8 mouse cellular contexts compared by ENCODE assay signal in the genomic region with DNA sequence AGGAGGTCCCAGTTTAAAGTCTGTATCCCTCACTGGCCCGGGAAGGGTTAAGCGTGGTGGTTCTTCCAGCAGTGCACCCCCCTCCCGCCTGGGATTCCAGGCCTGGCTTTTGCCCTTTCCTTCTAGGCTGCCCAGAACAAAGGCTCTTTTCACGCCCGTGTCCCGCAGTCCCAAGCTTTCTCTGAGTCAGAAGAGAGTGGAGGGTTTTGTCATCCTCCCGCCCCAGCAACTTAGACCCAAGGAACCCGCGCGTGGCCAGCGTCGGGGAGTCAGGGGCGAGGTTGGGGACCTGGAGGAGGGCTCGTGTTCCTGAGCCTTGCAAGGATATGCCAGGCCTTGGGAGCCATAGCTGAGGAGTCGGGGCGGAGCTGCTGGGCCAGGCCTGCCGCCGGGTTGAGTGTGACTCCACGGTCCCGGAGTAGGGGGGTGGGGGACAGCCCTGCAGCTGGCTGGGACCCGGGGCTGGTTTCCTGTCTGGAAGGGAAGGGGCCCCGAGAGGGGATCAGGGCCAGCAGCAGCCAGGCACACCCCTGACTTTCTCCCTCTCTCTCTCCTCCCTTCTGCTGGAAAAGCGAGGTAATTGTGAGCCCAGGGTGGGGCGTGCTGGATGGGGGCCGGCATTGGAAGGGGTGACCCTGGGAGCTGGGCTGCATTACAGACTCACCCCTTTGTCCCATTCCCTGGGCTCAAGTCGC. TPM values are rescaled to one million over a fixed set of nuclear protein-coding genes. Genes with fewer than 3 reads are reported as not detected.
DNase-seq lines count a peak whose midpoint lies in the region; ATAC-seq lines count a peak whose summit lies in the region.

No protein-coding gene starts in this region.

- peaks cover 78% of the 10 kb centered on the region for H3K4me1 ChIP-seq in forebrain, embryonic 10.5 days
- H3K4me1 ChIP-seq in limb, embryonic 13.5 days, result peaks cover 49% of the 10 kb centered on the region
- peaks cover 34% of the 10 kb centered on the region for H3K4me1 ChIP-seq in midbrain, embryonic 14.5 days (ENCODE audit: control insufficient read depth, insufficient read depth, low read length)

- peak; percentile 67 for DNase-seq in 416B (ENCODE audit: low read depth)
- DNase-seq in NIH3T3 (ENCODE audit: low read depth), result peak; percentile 84
- peak; percentile 87 for DNase-seq in forebrain, embryonic 10.5 days (ENCODE audit: extremely low spot score, low spot score)
- DNase-seq in heart, postnatal 4 days, result peak; percentile 83
- peak; percentile 73 for DNase-seq in midbrain, embryonic 14.5 days
- peak; percentile 85 for DNase-seq in thymus, postnatal 14 days
- no peak for DNase-seq in left cerebral cortex, postnatal 14 days (ENCODE audit: low spot score in 2 of 2)

- peak; percentile 90 for ATAC-seq in limb, embryonic 13.5 days (ENCODE audit: low FRiP score, low read depth)
- peak; percentile 82 for ATAC-seq in midbrain, embryonic 14.5 days (ENCODE audit: low FRiP score, low TSS enrichment)

- H3K27me3 ChIP-seq in forebrain, embryonic 10.5 days (ENCODE audit: poor library complexity, severe bottlenecking), result peaks cover 45% of the 10 kb centered on the region
- no peaks in the 10 kb centered on the region for H3K27me3 ChIP-seq in limb, embryonic 13.5 days
- H3K27me3 ChIP-seq in midbrain, embryonic 14.5 days (ENCODE audit: control insufficient read depth, insufficient read depth, low read length), result peaks cover 5% of the 10 kb centered on the region; the same call in 1 of the 2 replicates

- peak overlapping the region; percentile 89 for H3K9ac ChIP-seq in limb, embryonic 13.5 days
- H3K9ac ChIP-seq in midbrain, embryonic 14.5 days (replicated peaks; ENCODE audit: low read length), result peak overlapping the region; percentile 62

- no peaks in the 10 kb centered on the region for H3K9me3 ChIP-seq in forebrain, embryonic 10.5 days
- H3K9me3 ChIP-seq in limb, embryonic 13.5 days, result no peaks in the 10 kb centered on the region
- no peaks in the 10 kb centered on the region for H3K9me3 ChIP-seq in midbrain, embryonic 14.5 days (ENCODE audit: control insufficient read depth, low read length)

- H3K27ac ChIP-seq in forebrain, embryonic 10.5 days, result peak overlapping the region; percentile 97
- H3K27ac ChIP-seq in limb, embryonic 13.5 days, result peak overlapping the region; percentile 100
- peak overlapping the region; percentile 90 for H3K27ac ChIP-seq in midbrain, embryonic 14.5 days (replicated peaks; ENCODE audit: low read depth, low read length)

- peak overlapping the region; percentile 94 for H3K4me2 ChIP-seq in limb, embryonic 13.5 days (replicated peaks)
- H3K4me2 ChIP-seq in midbrain, embryonic 14.5 days (ENCODE audit: low read length), result peak overlapping the region; percentile 65

- peaks cover 9% of the 10 kb centered on the region for H3K36me3 ChIP-seq in forebrain, embryonic 10.5 days (replicated peaks)
- peaks cover 9% of the 10 kb centered on the region; the same call in 1 of the 2 replicates for H3K36me3 ChIP-seq in limb, embryonic 13.5 days
- H3K36me3 ChIP-seq in midbrain, embryonic 14.5 days (ENCODE audit: control insufficient read depth, insufficient read depth, low read length), result no peaks in the 10 kb centered on the region

- H3K4me3 ChIP-seq in forebrain, embryonic 10.5 days, result peak overlapping the region; percentile 64
- H3K4me3 ChIP-seq in limb, embryonic 13.5 days, result peak overlapping the region; percentile 61
- peak overlapping the region; percentile 39 for H3K4me3 ChIP-seq in midbrain, embryonic 14.5 days (replicated peaks; ENCODE audit: low read depth, low read length)

- WGBS in forebrain, embryonic 10.5 days, result under 1% methylated on average over 26 of the region's 26 CpGs
- WGBS in limb, embryonic 13.5 days, result under 1% methylated on average over 26 of the region's 26 CpGs
- under 1% methylated on average over 25 of the region's 26 CpGs for WGBS in midbrain, embryonic 14.5 days

- intact Hi-C loops in left cerebral cortex, postnatal 14 days (cut with DNase I), result no loop called here

RNA-seq across cellular contexts. Expression of gene Rtkn, which starts 1.8 kb away (rescaled TPM):
- 32.1 and 32.7 TPM in 2 replicates for polyA plus RNA-seq in forebrain, embryonic 10.5 days (2016; fragmentation: Nextera tagmentation; extraction: Ambion mirVana)
- total RNA-seq in heart, postnatal 4 days (2021), result 10 to 100 TPM; 11.7 to 13.1 TPM
- polyA plus RNA-seq in limb, embryonic 13.5 days (2015; fragmentation: Nextera tagmentation; extraction: Ambion mirVana), result 64.7 and 74.1 TPM in 2 replicates
- polyA plus RNA-seq in midbrain, embryonic 14.5 days (2014; fragmentation: Nextera tagmentation; extraction: Ambion mirVana), result 5.0 and 8.8 TPM in 2 replicates
- 10 to 100 TPM; 55.2 to 62.4 TPM for total RNA-seq in left cerebral cortex, postnatal 14 days (2021)

RNA-seq across cellular contexts. Expression of gene Ino80b, which starts 11.8 kb away (rescaled TPM):
- polyA plus RNA-seq in forebrain, embryonic 10.5 days (2016; fragmentation: Nextera tagmentation; extraction: Ambion mirVana), result 17.5 and 19.2 TPM in 2 replicates
- total RNA-seq in heart, postnatal 4 days (2021), result 10 to 100 TPM; 14.9 to 17.4 TPM
- 12.4 and 12.8 TPM in 2 replicates for polyA plus RNA-seq in limb, embryonic 13.5 days (2015; fragmentation: Nextera tagmentation; extraction: Ambion mirVana)
- polyA plus RNA-seq in midbrain, embryonic 14.5 days (2014; fragmentation: Nextera tagmentation; extraction: Ambion mirVana), result 13.1 and 14.2 TPM in 2 replicates
- total RNA-seq in left cerebral cortex, postnatal 14 days (2021), result 10 to 100 TPM; 15.1 to 18.8 TPM

RNA-seq across cellular contexts. Expression of gene Wbp1, which starts 15.7 kb away (rescaled TPM):
- 125 and 137 TPM in 2 replicates for polyA plus RNA-seq in forebrain, embryonic 10.5 days (2016; fragmentation: Nextera tagmentation; extraction: Ambion mirVana)
- 10 to 100 TPM; 80.4 to 86.8 TPM for total RNA-seq in heart, postnatal 4 days (2021)
- 161 and 169 TPM in 2 replicates for polyA plus RNA-seq in limb, embryonic 13.5 days (2015; fragmentation: Nextera tagmentation; extraction: Ambion mirVana)
- 155 and 157 TPM in 2 replicates for polyA plus RNA-seq in midbrain, embryonic 14.5 days (2014; fragmentation: Nextera tagmentation; extraction: Ambion mirVana)
- total RNA-seq in left cerebral cortex, postnatal 14 days (2021), result 10 to 100 TPM; 44.2 to 53.8 TPM

RNA-seq across cellular contexts. Expression of gene Wdr54, which starts 19.2 kb away (rescaled TPM):
- polyA plus RNA-seq in forebrain, embryonic 10.5 days (2016; fragmentation: Nextera tagmentation; extraction: Ambion mirVana), result 13.9 and 14.7 TPM in 2 replicates
- 1 to 10 TPM; 1.6 to 1.8 TPM for total RNA-seq in heart, postnatal 4 days (2021)
- polyA plus RNA-seq in limb, embryonic 13.5 days (2015; fragmentation: Nextera tagmentation; extraction: Ambion mirVana), result 6.9 and 7.4 TPM in 2 replicates
- polyA plus RNA-seq in midbrain, embryonic 14.5 days (2014; fragmentation: Nextera tagmentation; extraction: Ambion mirVana), result 19.4 and 30.3 TPM in 2 replicates
- total RNA-seq in left cerebral cortex, postnatal 14 days (2021), result 10 to 100 TPM; 29.0 to 31.6 TPM

RNA-seq across cellular contexts. Expression of gene 1700003E16Rik, which starts 19.2 kb away (rescaled TPM):
- 1.3 and 1.9 TPM in 2 replicates for polyA plus RNA-seq in forebrain, embryonic 10.5 days (2016; fragmentation: Nextera tagmentation; extraction: Ambion mirVana)
- total RNA-seq in heart, postnatal 4 days (2021), result under 1 TPM in 1 of 2 experiments, not detected in 1; 0.14 TPM
- 3.7 and 3.8 TPM in 2 replicates for polyA plus RNA-seq in limb, embryonic 13.5 days (2015; fragmentation: Nextera tagmentation; extraction: Ambion mirVana)
- 5.9 and 7.1 TPM in 2 replicates for polyA plus RNA-seq in midbrain, embryonic 14.5 days (2014; fragmentation: Nextera tagmentation; extraction: Ambion mirVana)
- total RNA-seq in left cerebral cortex, postnatal 14 days (2021), result 10 to 100 TPM; 31.4 to 32.5 TPM

Comparison
In these comparisons a context has a peak if more than half of its experiments do, and no peak if none do; other contexts are left out.
1. DNase-seq: peak in 416B (single experiment), NIH3T3 (single experiment), forebrain, embryonic 10.5 days (single experiment), heart, postnatal 4 days (single experiment), midbrain, embryonic 14.5 days (single experiment) and thymus, postnatal 14 days (single experiment); none in left cerebral cortex, postnatal 14 days (0 of 2).
2. Peak in every context shown above with its lines, with median percentiles within 50 percentile points of each other: H3K27ac ChIP-seq and H3K4me3 ChIP-seq.